Comparison of ENCODE assay signal across 8 mouse cellular contexts in the genomic region with DNA sequence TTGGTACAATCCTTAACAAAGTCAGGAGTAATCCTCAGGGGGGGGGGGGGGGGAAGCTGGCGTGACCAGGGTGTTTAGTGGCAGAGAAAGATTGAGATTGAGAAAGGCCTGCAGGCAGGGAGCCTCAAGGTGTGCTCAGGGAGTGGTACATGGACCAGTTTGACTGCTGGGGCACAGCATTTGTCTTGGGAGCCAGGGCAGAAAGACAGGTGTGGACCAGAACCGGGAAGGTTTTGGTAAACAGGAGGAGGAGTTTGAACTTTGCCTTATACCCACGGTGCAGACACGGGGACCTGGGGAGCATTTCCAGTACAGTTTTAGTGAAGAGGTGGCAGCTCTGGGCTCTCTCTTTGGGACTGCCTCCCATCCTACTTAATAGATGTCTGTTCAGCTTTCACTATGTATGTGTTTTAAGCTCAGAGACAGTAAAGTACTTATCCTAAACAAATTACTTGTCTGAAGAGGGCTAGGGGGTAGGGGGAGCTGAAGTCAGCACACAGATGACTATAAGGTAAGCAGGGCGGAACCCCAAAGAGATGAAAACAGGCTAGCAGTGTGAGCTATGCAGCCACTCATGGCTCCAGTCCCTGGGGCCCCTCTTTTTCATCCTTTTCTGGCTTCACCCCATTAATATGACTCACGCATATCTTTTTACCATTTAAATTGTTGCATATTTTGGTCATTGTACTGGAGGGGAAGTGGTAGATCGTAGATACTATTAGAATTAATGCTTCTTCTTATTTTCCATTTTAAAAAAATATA. TPM values are rescaled to one million over a fixed set of nuclear protein-coding genes. Genes with fewer than 3 reads are reported as not detected.
DNase-seq lines count a peak whose midpoint lies in the region; ATAC-seq and TF ChIP-seq lines count a peak whose summit lies in the region.

No protein-coding gene starts in this region.

- H3K27ac ChIP-seq in kidney, postnatal 0 days: no peak overlapping the region
- peak overlapping the region; percentile 55 for H3K27ac ChIP-seq in embryonic facial prominence, embryonic 15.5 days (replicated peaks)
- H3K27ac ChIP-seq in intestine, postnatal 0 days (ENCODE audit: low read depth, low read length): no peak overlapping the region
- no peak overlapping the region for H3K27ac ChIP-seq in neural tube, embryonic 12.5 days

- H3K9ac ChIP-seq in kidney, postnatal 0 days (ENCODE audit: low read depth, low read length): 0 out of 2 replicates have a peak overlapping the region, but pooled peaks have one; percentile 25
- H3K9ac ChIP-seq in embryonic facial prominence, embryonic 15.5 days: no peak overlapping the region
- H3K9ac ChIP-seq in intestine, postnatal 0 days (ENCODE audit: low read depth, low read length): no peak overlapping the region
- no peak overlapping the region for H3K9ac ChIP-seq in neural tube, embryonic 12.5 days

- no peak for DNase-seq in kidney, postnatal 0 days (ENCODE audit: low spot score)
- DNase-seq in kidney, adult 11 months: no peak
- no peak for DNase-seq in adrenal gland, adult 8-10 months
- no peak for DNase-seq in gastrocnemius, adult 8-10 months (ENCODE audit: low spot score in 2 of 2)
- DNase-seq in frontal cortex, postnatal 25 days (ENCODE audit: low spot score in 2 of 2): no peak

- peak overlapping the region; percentile 94 for H3K4me2 ChIP-seq in kidney, postnatal 0 days (ENCODE audit: low read length)
- H3K4me2 ChIP-seq in embryonic facial prominence, embryonic 15.5 days (replicated peaks): peak overlapping the region; percentile 94
- H3K4me2 ChIP-seq in intestine, postnatal 0 days (replicated peaks; ENCODE audit: low read depth): peak overlapping the region; percentile 89
- H3K4me2 ChIP-seq in neural tube, embryonic 12.5 days (replicated peaks): peak overlapping the region; percentile 98

- no peak for TF ChIP-seq CTCF in kidney, postnatal 0 days (IDR thresholded peaks at IDR 0.05; ENCODE audit: low read depth)
- TF ChIP-seq CTCF in intestine, postnatal 0 days (IDR thresholded peaks at IDR 0.05; ENCODE audit: low read depth): no peak

- WGBS in kidney, postnatal 0 days: 41% methylated on average over 7 of the region's 7 CpGs
- whole genome bisulfite sequencing in embryonic facial prominence, embryonic 15.5 days: 35% methylated on average over 7 of the region's 7 CpGs
- 41% methylated on average over 7 of the region's 7 CpGs for WGBS in intestine, postnatal 0 days
- 44% methylated on average over 7 of the region's 7 CpGs for WGBS in neural tube, embryonic 12.5 days

- no peaks in the 10 kb centered on the region for H3K27me3 ChIP-seq in kidney, postnatal 0 days (ENCODE audit: insufficient read depth, low read length)
- H3K27me3 ChIP-seq in embryonic facial prominence, embryonic 15.5 days: no peaks in the 10 kb centered on the region
- H3K27me3 ChIP-seq in intestine, postnatal 0 days (replicated peaks; ENCODE audit: control insufficient read depth, insufficient read depth, low read length): no peaks in the 10 kb centered on the region
- peaks cover 8% of the 10 kb centered on the region; the same call in 1 of the 2 replicates for H3K27me3 ChIP-seq in neural tube, embryonic 12.5 days (replicated peaks)

- H3K36me3 ChIP-seq in kidney, postnatal 0 days (ENCODE audit: insufficient read depth, low read length): no peaks in the 10 kb centered on the region
- no peaks in the 10 kb centered on the region for H3K36me3 ChIP-seq in embryonic facial prominence, embryonic 15.5 days
- H3K36me3 ChIP-seq in intestine, postnatal 0 days (ENCODE audit: control insufficient read depth, insufficient read depth): no peaks in the 10 kb centered on the region
- H3K36me3 ChIP-seq in neural tube, embryonic 12.5 days: no peaks in the 10 kb centered on the region

- peaks cover 13% of the 10 kb centered on the region; the same call in 1 of the 2 replicates for H3K4me1 ChIP-seq in kidney, postnatal 0 days (replicated peaks; ENCODE audit: insufficient read depth, low read length)
- peaks cover 32% of the 10 kb centered on the region for H3K4me1 ChIP-seq in embryonic facial prominence, embryonic 15.5 days
- H3K4me1 ChIP-seq in intestine, postnatal 0 days (replicated peaks; ENCODE audit: control insufficient read depth, insufficient read depth, low read length): peaks cover 4% of the 10 kb centered on the region; the same call in 1 of the 2 replicates
- peaks cover 14% of the 10 kb centered on the region for H3K4me1 ChIP-seq in neural tube, embryonic 12.5 days

- H3K9me3 ChIP-seq in kidney, postnatal 0 days (replicated peaks; ENCODE audit: low read length): no peaks in the 10 kb centered on the region
- H3K9me3 ChIP-seq in embryonic facial prominence, embryonic 15.5 days (replicated peaks): no peaks in the 10 kb centered on the region
- no peaks in the 10 kb centered on the region for H3K9me3 ChIP-seq in intestine, postnatal 0 days (ENCODE audit: control insufficient read depth)
- no peaks in the 10 kb centered on the region for H3K9me3 ChIP-seq in neural tube, embryonic 12.5 days

- peak; percentile 3; the same call in 1 of the 2 replicates for ATAC-seq in kidney, postnatal 0 days (replicated peaks; ENCODE audit: low FRiP score, low read depth)
- no peak for ATAC-seq in embryonic facial prominence, embryonic 15.5 days (ENCODE audit: insufficient number of reproducible peaks, low FRiP score, low TSS enrichment, low read depth)
- no peak for ATAC-seq in intestine, postnatal 0 days
- ATAC-seq in neural tube, embryonic 12.5 days (ENCODE audit: low FRiP score, low read depth): peak; percentile 17; the same call in 1 of the 2 replicates

- peak overlapping the region; percentile 51 for H3K4me3 ChIP-seq in kidney, postnatal 0 days (replicated peaks; ENCODE audit: low read depth, low read length)
- peak overlapping the region; percentile 60 for H3K4me3 ChIP-seq in embryonic facial prominence, embryonic 15.5 days (replicated peaks)
- H3K4me3 ChIP-seq in intestine, postnatal 0 days (ENCODE audit: low read depth, low read length): peak overlapping the region; percentile 59; the same call in 1 of the 2 replicates
- H3K4me3 ChIP-seq in neural tube, embryonic 12.5 days: peak overlapping the region; percentile 45

RNA-seq across cellular contexts. Expression of gene Epha1, which starts 0.8 kb away (rescaled TPM):
- 6.6 and 6.9 TPM in 2 replicates for polyA plus RNA-seq in kidney, postnatal 0 days (2015; fragmentation: Nextera tagmentation; extraction: Ambion mirVana)
- polyA plus RNA-seq in embryonic facial prominence, embryonic 15.5 days (2015; fragmentation: Nextera tagmentation; extraction: Ambion mirVana): 19.5 and 21.6 TPM in 2 replicates
- 13.3 and 13.7 TPM in 2 replicates for polyA plus RNA-seq in intestine, postnatal 0 days (2015; fragmentation: Nextera tagmentation; extraction: Ambion mirVana)
- 0.96 and 1.3 TPM in 2 replicates for polyA plus RNA-seq in neural tube, embryonic 12.5 days (2016; fragmentation: Nextera tagmentation; extraction: Ambion mirVana)
- 1 to 10 TPM in 2 of 4 experiments, under 1 TPM in 2; 0.46 to 1.6 (median 0.99) TPM for total RNA-seq in adrenal gland, adult 8-10 months (2022)
- total RNA-seq in gastrocnemius, adult 8-10 months (2022): under 1 TPM in 2 of 4 experiments, not detected in 2; 0.07 to 0.10 TPM

RNA-seq across cellular contexts. Expression of gene Zyx, which starts 24.4 kb away (rescaled TPM):
- 92.9 and 103 TPM in 2 replicates for polyA plus RNA-seq in kidney, postnatal 0 days (2015; fragmentation: Nextera tagmentation; extraction: Ambion mirVana)
- polyA plus RNA-seq in embryonic facial prominence, embryonic 15.5 days (2015; fragmentation: Nextera tagmentation; extraction: Ambion mirVana): 127 and 131 TPM in 2 replicates
- polyA plus RNA-seq in intestine, postnatal 0 days (2015; fragmentation: Nextera tagmentation; extraction: Ambion mirVana): 50.9 and 54.8 TPM in 2 replicates
- 71.4 and 77.5 TPM in 2 replicates for polyA plus RNA-seq in neural tube, embryonic 12.5 days (2016; fragmentation: Nextera tagmentation; extraction: Ambion mirVana)
- 100 to 1,000 TPM in 1 of 4 experiments, 10 to 100 TPM in 3; 78.9 to 118 (median 89.4) TPM for total RNA-seq in adrenal gland, adult 8-10 months (2022)
- 10 to 100 TPM; 12.1 to 15.9 (median 13.7) TPM for total RNA-seq in gastrocnemius, adult 8-10 months (2022)

RNA-seq across cellular contexts. Expression of gene Tas2r143, which starts 26.2 kb away (rescaled TPM):
- not detected in 2 replicates for polyA plus RNA-seq in kidney, postnatal 0 days (2015; fragmentation: Nextera tagmentation; extraction: Ambion mirVana)
- polyA plus RNA-seq in embryonic facial prominence, embryonic 15.5 days (2015; fragmentation: Nextera tagmentation; extraction: Ambion mirVana): not detected in 2 replicates
- polyA plus RNA-seq in intestine, postnatal 0 days (2015; fragmentation: Nextera tagmentation; extraction: Ambion mirVana): not detected in 2 replicates
- not detected in 2 replicates for polyA plus RNA-seq in neural tube, embryonic 12.5 days (2016; fragmentation: Nextera tagmentation; extraction: Ambion mirVana)
- total RNA-seq in adrenal gland, adult 8-10 months (2022): 1 to 10 TPM; 1.9 to 7.8 (median 3.5) TPM
- total RNA-seq in gastrocnemius, adult 8-10 months (2022): not detected

RNA-seq across cellular contexts. Expression of gene Tas2r135, which starts 31.4 kb away (rescaled TPM):
- polyA plus RNA-seq in kidney, postnatal 0 days (2015; fragmentation: Nextera tagmentation; extraction: Ambion mirVana): not detected in 2 replicates
- polyA plus RNA-seq in embryonic facial prominence, embryonic 15.5 days (2015; fragmentation: Nextera tagmentation; extraction: Ambion mirVana): not detected in 2 replicates
- not detected in 2 replicates for polyA plus RNA-seq in intestine, postnatal 0 days (2015; fragmentation: Nextera tagmentation; extraction: Ambion mirVana)
- polyA plus RNA-seq in neural tube, embryonic 12.5 days (2016; fragmentation: Nextera tagmentation; extraction: Ambion mirVana): not detected in 2 replicates
- 1 to 10 TPM in 3 of 4 experiments, under 1 TPM in 1; 1.00 to 5.7 (median 2.6) TPM for total RNA-seq in adrenal gland, adult 8-10 months (2022)
- not detected for total RNA-seq in gastrocnemius, adult 8-10 months (2022)

RNA-seq across cellular contexts. Expression of gene Fam131b, which starts 49.4 kb away (rescaled TPM):
- polyA plus RNA-seq in kidney, postnatal 0 days (2015; fragmentation: Nextera tagmentation; extraction: Ambion mirVana): 0.05 TPM in 1 of 2 replicates, not detected in the other
- polyA plus RNA-seq in embryonic facial prominence, embryonic 15.5 days (2015; fragmentation: Nextera tagmentation; extraction: Ambion mirVana): 0.23 and 0.24 TPM in 2 replicates
- polyA plus RNA-seq in intestine, postnatal 0 days (2015; fragmentation: Nextera tagmentation; extraction: Ambion mirVana): 0.05 and 0.12 TPM in 2 replicates
- 6.4 and 6.5 TPM in 2 replicates for polyA plus RNA-seq in neural tube, embryonic 12.5 days (2016; fragmentation: Nextera tagmentation; extraction: Ambion mirVana)
- under 1 TPM; 0.12 to 0.23 (median 0.15) TPM for total RNA-seq in adrenal gland, adult 8-10 months (2022)
- total RNA-seq in gastrocnemius, adult 8-10 months (2022): under 1 TPM; 0.08 to 0.41 (median 0.21) TPM

Comparison
In these comparisons a context has a peak if more than half of its experiments do, and no peak if none do; other contexts are left out.
1. ATAC-seq: peak in kidney, postnatal 0 days (single experiment) and neural tube, embryonic 12.5 days (single experiment); none in embryonic facial prominence, embryonic 15.5 days (single experiment) and intestine, postnatal 0 days (single experiment).
2. Peak in every context shown above with its lines, with median percentiles within 50 percentile points of each other: H3K4me2 ChIP-seq and H3K4me3 ChIP-seq.